Mouse (Mus musculus) limb, embryonic 12.5 days (tissue): ENCODE measurements around the gene Nudt3. TPM values are rescaled to one million over a fixed set of nuclear protein-coding genes. Genes with fewer than 3 reads are reported as not detected.

Experiments
- ATAC-seq: fragments of 200-750 bp; cut with Nextera tagmentation; 2 replicates; pipeline ENCODE4 v1.8.0; 2017; ENCODE audit warnings: low read depth, moderate TSS enrichment; ENCODE audit not compliant: insufficient number of reproducible peaks, insufficient read depth, low FRiP score, low TSS enrichment
- H3K27ac ChIP-seq: fragments of 300-500 bp; sonication (generic); 2 replicates; pipeline ENCODE4 v1.5.1; 2016; ENCODE audit warnings: mild to moderate bottlenecking, moderate library complexity
- H3K27me3 ChIP-seq: fragments of 300-500 bp; sonication (generic); 2 replicates; pipeline ENCODE4 v1.6.1; 2016; ENCODE audit warnings: mild to moderate bottlenecking, moderate library complexity
- H3K36me3 ChIP-seq: fragments of 300-500 bp; sonication (generic); 2 replicates; pipeline ENCODE4 v1.6.1; 2016; ENCODE audit warnings: mild to moderate bottlenecking, moderate library complexity
- H3K4me1 ChIP-seq: fragments of 300-500 bp; sonication (generic); replicated peaks from 2 replicates; pipeline ENCODE4 v1.6.1; 2016
- H3K4me2 ChIP-seq: fragments of 300-500 bp; sonication (generic); 2 replicates; pipeline ENCODE4 v1.6.1; 2016; ENCODE audit warnings: mild to moderate bottlenecking, moderate library complexity
- H3K4me3 ChIP-seq: fragments of 300-500 bp; sonication (generic); replicated peaks from 2 replicates; pipeline ENCODE4 v1.5.1; 2016; ENCODE audit warnings: mild to moderate bottlenecking
- H3K9ac ChIP-seq: fragments of 300-500 bp; sonication (generic); replicated peaks from 2 replicates; pipeline ENCODE4 v1.6.1; 2016; ENCODE audit warnings: mild to moderate bottlenecking, moderate library complexity
- H3K9me3 ChIP-seq: fragments of 300-500 bp; sonication (generic); 2 replicates; pipeline ENCODE4 v1.6.1; 2016; ENCODE audit warnings: mild to moderate bottlenecking, moderate library complexity
- WGBS: fragments of 180-500 bp; shearing (Covaris S2); methylation state at CpG from one replicate; pipeline ENCODE4 v1.1.7; 2016; 5-methylcytosine and 5-hydroxymethylcytosine counted together
- polyA plus RNA-seq: library from polyadenylated mRNA; unstranded; fragments of >200 nt; fragmentation: Nextera tagmentation; extraction: Ambion mirVana; gene quantifications from 2 replicates; pipeline ENCODE4 v1.2.1, GENCODE M21; 2016

The Nudt3 gene
- polyA plus RNA-seq, 1 experiment from 2014 or later = 126 TPM

GRCm38 (mm10) chr17:27634871-27635574 lies 11.7 kb upstream of the Nudt3 start, which contains the start of gene RPS10-NUDT3:
RPS10-NUDT3 (minus strand) TSS chr17:27635222.
- Histone ChIP-seq H3K36me3 (peaks cover 41% of the 10 kb centered on the region), H3K4me1 (peaks cover 31% of the 10 kb centered on the region), H3K4me3 (peak within 1 kb of the TSS; percentile 70), H3K4me2 (peak within 1 kb of the TSS; percentile 94), H3K27me3 (no peaks in the 10 kb centered on the region), H3K9me3 (no peaks in the 10 kb centered on the region), H3K9ac (peak within 1 kb of the TSS; percentile 89), H3K27ac (peak within 1 kb of the TSS; percentile 95)
- ATAC-seq = peak; percentile 95
- under 1% methylated on average over 63 of the region's 72 CpGs for WGBS

GRCm38 (mm10) chr17:27629249-27630020 lies 6.1 kb upstream of the Nudt3 start:
- Histone ChIP-seq H3K27ac (peak overlapping the region; percentile 59; the same call in 1 of the 2 replicates), H3K9me3 (no peaks in the 10 kb centered on the region), H3K9ac (no peak overlapping the region), H3K4me3 (no peak overlapping the region), H3K36me3 (peaks cover 49% of the 10 kb centered on the region), H3K27me3 (no peaks in the 10 kb centered on the region), H3K4me2 (no peak overlapping the region), H3K4me1 (peaks cover 27% of the 10 kb centered on the region)
- ATAC-seq = no peak
- WGBS = 71% methylated on average over 2 of the region's 2 CpGs

- Histone ChIP-seq H3K4me3 (no peak overlapping the region), H3K4me2 (no peak overlapping the region), H3K27me3 (no peaks in the 10 kb centered on the region), H3K27ac (no peak overlapping the region), H3K9ac (no peak overlapping the region), H3K4me1 (peaks cover 26% of the 10 kb centered on the region), H3K9me3 (no peaks in the 10 kb centered on the region), H3K36me3 (peaks cover 41% of the 10 kb centered on the region)
- WGBS = 89% methylated on average over 8 of the region's 8 CpGs
- no peak for ATAC-seq
Observed at GRCm38 (mm10) chr17:27628376-27628775, 5.1 kb upstream of the Nudt3 start.

- Histone ChIP-seq H3K9ac (no peak overlapping the region), H3K4me2 (no peak overlapping the region), H3K27ac (no peak overlapping the region), H3K4me1 (peaks cover 17% of the 10 kb centered on the region), H3K27me3 (no peaks in the 10 kb centered on the region), H3K4me3 (no peak overlapping the region), H3K9me3 (no peaks in the 10 kb centered on the region), H3K36me3 (peaks cover 32% of the 10 kb centered on the region)
- no peak for ATAC-seq
- 54% methylated on average over 5 of the region's 5 CpGs for WGBS
Observed at GRCm38 (mm10) chr17:27627451-27627850, 4.2 kb upstream of the Nudt3 start.

- Histone ChIP-seq H3K36me3 (peaks cover 24% of the 10 kb centered on the region), H3K4me1 (peaks cover 10% of the 10 kb centered on the region), H3K9me3 (no peaks in the 10 kb centered on the region), H3K27me3 (no peaks in the 10 kb centered on the region), H3K4me2 (no peak overlapping the region), H3K4me3 (no peak overlapping the region), H3K27ac (no peak overlapping the region), H3K9ac (no peak overlapping the region)
- no peak for ATAC-seq
- 27% methylated on average over 5 of the region's 5 CpGs for whole genome bisulfite sequencing
Observed at GRCm38 (mm10) chr17:27626681-27627080, 3.4 kb upstream of the Nudt3 start.

GRCm38 (mm10) chr17:27625455-27626251 lies 2.4 kb upstream of the Nudt3 start:
- Histone ChIP-seq H3K27ac (no peak overlapping the region), H3K4me2 (no peak overlapping the region), H3K36me3 (peaks cover 14% of the 10 kb centered on the region), H3K27me3 (no peaks in the 10 kb centered on the region), H3K9ac (no peak overlapping the region), H3K4me3 (no peak overlapping the region), H3K4me1 (peaks cover 19% of the 10 kb centered on the region), H3K9me3 (no peaks in the 10 kb centered on the region)
- WGBS = 36% methylated on average over 7 of the region's 7 CpGs
- no peak for ATAC-seq

GRCm38 (mm10) chr17:27622611-27623359 lies 510 bp downstream of the Nudt3 start:
- peak overlapping the region; percentile 97 for H3K27ac ChIP-seq
- H3K9ac ChIP-seq = peak overlapping the region; percentile 96
- peaks cover 12% of the 10 kb centered on the region for H3K36me3 ChIP-seq
- under 1% methylated on average over 73 of the region's 80 CpGs for WGBS
- peak overlapping the region; percentile 95 for H3K4me3 ChIP-seq
- peak; percentile 35 for ATAC-seq
- H3K4me2 ChIP-seq = peak overlapping the region; percentile 73
- H3K4me1 ChIP-seq = peaks cover 29% of the 10 kb centered on the region
- no peaks in the 10 kb centered on the region for H3K27me3 ChIP-seq
- peaks cover 4% of the 10 kb centered on the region; the same call in 1 of the 2 replicates for H3K9me3 ChIP-seq

GRCm38 (mm10) chr17:27621705-27622531 lies 1.4 kb downstream of the Nudt3 start:
- peak overlapping the region; percentile 95 for H3K4me3 ChIP-seq
- peak overlapping the region; percentile 97 for H3K27ac ChIP-seq
- H3K27me3 ChIP-seq = no peaks in the 10 kb centered on the region
- peaks cover 11% of the 10 kb centered on the region for H3K9me3 ChIP-seq
- 3% methylated on average over 23 of the region's 23 CpGs for WGBS
- H3K9ac ChIP-seq = peak overlapping the region; percentile 96
- peaks cover 21% of the 10 kb centered on the region for H3K36me3 ChIP-seq
- ATAC-seq = no peak
- H3K4me1 ChIP-seq = peaks cover 28% of the 10 kb centered on the region
- H3K4me2 ChIP-seq = peak overlapping the region; percentile 73

- H3K4me2 ChIP-seq = peak overlapping the region; percentile 73
- ATAC-seq = no peak
- WGBS = 46% methylated on average over 8 of the region's 8 CpGs
- H3K36me3 ChIP-seq = peaks cover 27% of the 10 kb centered on the region
- H3K27me3 ChIP-seq = no peaks in the 10 kb centered on the region
- H3K27ac ChIP-seq = no peak overlapping the region
- peaks cover 16% of the 10 kb centered on the region for H3K9me3 ChIP-seq
- peaks cover 24% of the 10 kb centered on the region for H3K4me1 ChIP-seq
- H3K4me3 ChIP-seq = peak overlapping the region; percentile 95
- H3K9ac ChIP-seq = peak overlapping the region; percentile 96
Observed at GRCm38 (mm10) chr17:27621161-27621560, 2.1 kb downstream of the Nudt3 start.

- Histone ChIP-seq H3K4me3 (no peak overlapping the region), H3K36me3 (peaks cover 40% of the 10 kb centered on the region), H3K27ac (no peak overlapping the region), H3K9me3 (peaks cover 16% of the 10 kb centered on the region), H3K4me1 (peaks cover 29% of the 10 kb centered on the region), H3K4me2 (no peak overlapping the region), H3K9ac (no peak overlapping the region), H3K27me3 (no peaks in the 10 kb centered on the region)
- 76% methylated on average over 7 of the region's 7 CpGs for WGBS
- ATAC-seq = no peak
Observed at GRCm38 (mm10) chr17:27615388-27615787, 7.9 kb downstream of the Nudt3 start.
